ENCODE assay signal across 8 mouse cellular contexts in the genomic region with DNA sequence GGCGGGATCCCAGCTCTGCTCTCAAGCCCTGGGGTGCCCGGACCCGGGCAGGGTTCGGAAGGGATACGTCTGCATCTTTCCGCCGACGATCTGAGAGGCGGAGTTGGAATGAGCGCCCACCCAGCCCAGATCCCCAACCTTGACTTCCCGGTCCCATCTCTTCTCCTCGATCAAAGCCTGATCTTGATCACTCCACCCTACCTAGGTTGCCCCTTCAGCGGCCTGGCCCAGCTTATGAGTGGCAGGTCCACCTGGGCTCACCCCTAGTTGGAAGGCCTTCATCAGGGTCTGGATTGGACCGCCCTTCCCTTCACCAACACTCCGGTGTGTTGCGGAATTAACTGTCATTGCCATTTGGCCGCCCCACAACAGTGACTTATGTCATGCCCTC. TPM values are rescaled to one million over a fixed set of nuclear protein-coding genes. Genes with fewer than 3 reads are reported as not detected.
DNase-seq lines count a peak whose midpoint lies in the region; ATAC-seq lines count a peak whose summit lies in the region.

Gene Rab15 (minus strand): TSS at position 258 of the 391 bp plus-strand sequence.

- peak within 1 kb of the TSS; percentile 80 for H3K9ac ChIP-seq in intestine, embryonic 15.5 days

- no peaks in the 10 kb centered on the region for H3K36me3 ChIP-seq in intestine, embryonic 15.5 days
- no peaks in the 10 kb centered on the region for H3K36me3 ChIP-seq in megakaryocyte, embryonic 14.5 days (replicated peaks; ENCODE audit: low read length)

- ATAC-seq in intestine, embryonic 15.5 days = no peak; the same call in 1 of the 2 replicates
- no peak for ATAC-seq in erythroid progenitor cell, adult 5-6 weeks (replicated peaks; ENCODE audit: low FRiP score, poor library complexity, severe bottlenecking)

- WGBS in intestine, embryonic 15.5 days = 7% methylated on average over 16 of the region's 17 CpGs

- H3K9me3 ChIP-seq in intestine, embryonic 15.5 days = no peaks in the 10 kb centered on the region
- H3K9me3 ChIP-seq in megakaryocyte, embryonic 14.5 days = no peaks in the 10 kb centered on the region

- peak; percentile 20 for DNase-seq in gastrocnemius, postnatal 10 days
- DNase-seq in gastrocnemius, postnatal 25 days = no peak
- no peak for DNase-seq in thymus, postnatal 0 days (ENCODE audit: low spot score)
- DNase-seq in thymus, postnatal 4 days = no peak
- DNase-seq in ovary, postnatal 36 days (ENCODE audit: low spot score) = no peak

- peak within 1 kb of the TSS; percentile 97 for H3K4me2 ChIP-seq in intestine, embryonic 15.5 days (replicated peaks)

- H3K27me3 ChIP-seq in intestine, embryonic 15.5 days (replicated peaks) = no peaks in the 10 kb centered on the region
- H3K27me3 ChIP-seq in megakaryocyte, embryonic 14.5 days (replicated peaks) = peaks cover 93% of the 10 kb centered on the region

- H3K4me3 ChIP-seq in intestine, embryonic 15.5 days (replicated peaks) = peak within 1 kb of the TSS; percentile 73
- peak within 1 kb of the TSS; percentile 90 for H3K4me3 ChIP-seq in megakaryocyte, embryonic 14.5 days (replicated peaks)

- peaks cover 47% of the 10 kb centered on the region for H3K4me1 ChIP-seq in intestine, embryonic 15.5 days (replicated peaks)
- peaks cover 31% of the 10 kb centered on the region for H3K4me1 ChIP-seq in megakaryocyte, embryonic 14.5 days

- H3K27ac ChIP-seq in intestine, embryonic 15.5 days = no peak within 1 kb of the TSS; the same call in 1 of the 2 replicates

RNA-seq across cellular contexts. Expression of gene Rab15, which starts in this region (rescaled TPM):
- total RNA-seq in gastrocnemius, postnatal 10 days (2021) = 10 to 100 TPM in 1 of 2 experiments, 1 to 10 TPM in 1; 7.7 to 10.7 TPM
- 1 to 10 TPM; 5.2 to 7.6 TPM for total RNA-seq in gastrocnemius, postnatal 25 days (2021)
- 23.6 and 27.0 TPM in 2 replicates for polyA plus RNA-seq in thymus, postnatal 0 days (2015; fragmentation: Nextera tagmentation; extraction: Ambion mirVana)
- polyA plus RNA-seq in intestine, embryonic 15.5 days (2015; fragmentation: Nextera tagmentation; extraction: Ambion mirVana) = 20.3 and 20.8 TPM in 2 replicates
- not detected in 2 replicates for polyA plus RNA-seq in megakaryocyte, embryonic 14.5 days (2012; ENCODE audit: insufficient read depth, low replicate concordance)
- 0.36 TPM in 1 of 2 replicates, not detected in the other for total RNA-seq in erythroid progenitor cell, adult 5-6 weeks (2015; ENCODE audit: low replicate concordance)
- total RNA-seq in erythroid progenitor cell, adult 5-6 weeks (2017; ENCODE audit: low replicate concordance) = not detected in 2 replicates

Comparison
In these comparisons a context has a peak if more than half of its experiments do, and no peak if none do; other contexts are left out.
1. RNA of gene Rab15 (total RNA-seq): 7.7 to 10.7 TPM in gastrocnemius, postnatal 10 days and 5.2 to 7.6 TPM in gastrocnemius, postnatal 25 days; 0.36 TPM in erythroid progenitor cell, adult 5-6 weeks; every median in the first group is over 4 times any median in the second.
2. RNA of gene Rab15 (polyA plus RNA-seq): 23.6 to 27.0 TPM in thymus, postnatal 0 days and 20.3 to 20.8 TPM in intestine, embryonic 15.5 days; not detected in megakaryocyte, embryonic 14.5 days; every median in the first group is over 10 times any median in the second.